ENCODE assay signal across 17 mouse cellular contexts in genomic region chr3:24872254-24872653, GRCm38 (mm10).
"Had no signal": no experiment of that assay in that cellular context is flagged by ENCODE, and none has a peak within 500 bp of the region (broad histone marks: within the 10 kb centered on the region; RNA-seq: fewer than 3 reads in every experiment).

No protein-coding gene starts in this region.

- ATAC-seq: liver, embryonic 12.5 days; liver, postnatal 0 days; lung, postnatal 0 days; midbrain, embryonic 13.5 days; midbrain, embryonic 15.5 days; midbrain, embryonic 16.5 days had no signal

- DNase-seq: left cerebral cortex, postnatal 4 days; liver; liver, embryonic 13.5 days; liver, postnatal 0 days; lung, adult 18-20 months; lung, adult 2 months; lung, embryonic 14.5 days; lung, postnatal 10 days; lung, postnatal 14 days; lung, postnatal 36 days; lung, postnatal 4 days; midbrain, embryonic 14.5 days had no signal
